Mouse (Mus musculus) Patski (cell line): ENCODE data around the gene Tgm5. TPM values are rescaled to one million over a fixed set of nuclear protein-coding genes. Genes with fewer than 3 reads are reported as not detected.
"Not testable (repeated sequence)": the region's sequence is repeated elsewhere in the genome, so short reads cannot be mapped to it uniquely, and the experiment has no call there.

Experiments used
- ATAC-seq: fragments of 100-300 bp; one replicate; pipeline ENCODE4 v1.8.0; 2021
- CTCF ChIA-PET: fragments of 350-600 bp; sonication (Branson Sonifier 250); formaldehyde crosslinking; loops from one replicate; lab custom pipeline; 2022; ENCODE audit warnings: inconsistent platforms; lab: Charles Lee
- POLR2A ChIA-PET: fragments of 350-600 bp; sonication (Branson Sonifier 250); formaldehyde crosslinking; loops from one replicate; lab custom pipeline; 2022; ENCODE audit warnings: antibody characterized with exemption, inconsistent platforms; lab: Charles Lee
- DNase-seq: peaks from one replicate; pipeline ENCODE4 v3.0.0-alpha.2; 2011; ENCODE audit warnings: low read depth, low spot score
- H3K27me3 ChIP-seq: fragments of 371-371 bp; one replicate; pipeline ENCODE4 v1.5.1; 2021
- CTCF ChIP-seq: fragments of 100-300 bp; IDR thresholded peaks from one replicate; pipeline ENCODE4 v1.5.1; 2021
- in situ Hi-C: fragments of 300-500 bp; cut with MboI; formaldehyde crosslinking; loops from 3 replicates; pipeline ENCODE4 v1.11.1; 2018; ENCODE audit warnings: low pct_unique_long_range_greater_than_20kb, mixed read lengths
- polyA plus RNA-seq: library from polyadenylated mRNA; unstranded; gene quantifications from one replicate; pipeline ENCODE4 v1.2.3, GENCODE M21; 2021

The Tgm5 gene
- polyA plus RNA-seq, 1 experiment from 2014 or later = 0.30 TPM

DNA sequence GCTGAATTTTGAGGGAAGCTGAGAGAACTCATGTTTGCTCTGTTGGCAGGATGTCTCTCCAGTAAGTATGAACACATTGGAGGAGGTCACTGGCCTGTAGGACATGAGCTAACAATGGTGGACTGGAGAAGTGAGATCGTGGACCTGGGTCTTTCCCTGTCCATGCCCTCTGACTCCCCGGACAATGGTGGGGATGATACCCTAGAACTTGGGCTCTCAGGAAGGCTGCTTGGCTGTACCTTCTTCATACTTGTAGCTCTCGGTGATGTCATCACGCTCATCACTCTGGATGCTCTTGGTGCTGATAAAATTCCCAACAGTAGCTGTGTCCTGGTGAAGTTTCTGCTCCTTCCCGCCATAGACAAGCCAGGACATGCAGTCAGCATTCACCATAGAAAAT lies 33.5 kb downstream of the Tgm5 start:
- no peak for TF ChIP-seq CTCF
- DNase-seq = no peak
- H3K27me3 ChIP-seq = peaks cover 6% of the 10 kb centered on the region
- in situ Hi-C loops = loop anchor here (5.0 kb wide), 1 partner anchor 45 kb away; no protein-coding TSS in a partner anchor
- POLR2A ChIA-PET = no interaction called here
- ATAC-seq = no peak
- CTCF ChIA-PET = no interaction called here

GRCm38 (mm10) chr2:121045653-121046052 lies 40.0 kb downstream of the Tgm5 start:
- ATAC-seq (no peak), DNase-seq (no peak)
- peaks cover 6% of the 10 kb centered on the region for H3K27me3 ChIP-seq
- TF ChIP-seq CTCF = no peak
- ChIA-PET CTCF (no interaction called here), POLR2A (no interaction called here)
- in situ Hi-C loops = no loop called here

DNA sequence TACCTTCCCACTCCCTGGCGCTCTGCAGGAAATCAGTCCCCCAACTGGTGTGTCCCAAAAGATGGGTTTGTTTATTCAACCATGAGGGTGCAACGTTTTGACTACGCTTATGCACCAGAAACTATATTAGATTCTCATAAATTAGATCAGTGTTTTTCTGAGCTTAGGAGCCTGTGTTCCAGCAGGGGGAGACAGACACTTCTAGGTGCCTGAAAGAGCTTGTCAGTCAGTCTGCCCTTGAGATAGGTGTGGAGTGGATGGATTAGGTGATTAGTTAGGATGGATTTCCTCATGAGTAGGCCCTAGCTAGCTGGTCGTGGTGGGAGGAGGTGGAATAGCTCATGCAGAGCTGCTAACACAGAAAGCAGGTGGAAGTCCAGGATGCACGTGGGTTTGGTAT lies 44.5 kb downstream of the Tgm5 start:
- DNase-seq = no peak
- in situ Hi-C loops = no loop called here
- ChIA-PET CTCF (interaction anchor here (0.9 to 1.9 kb wide), 5 partner anchors 16 to 62 kb away, joined by 3 to 10 read pairs (median 5); partner anchors contain the start of gene Tgm5), POLR2A (no interaction called here)
- TF ChIP-seq CTCF = peak; percentile 53
- ATAC-seq = no peak
- H3K27me3 ChIP-seq = peaks cover 7% of the 10 kb centered on the region

DNA sequence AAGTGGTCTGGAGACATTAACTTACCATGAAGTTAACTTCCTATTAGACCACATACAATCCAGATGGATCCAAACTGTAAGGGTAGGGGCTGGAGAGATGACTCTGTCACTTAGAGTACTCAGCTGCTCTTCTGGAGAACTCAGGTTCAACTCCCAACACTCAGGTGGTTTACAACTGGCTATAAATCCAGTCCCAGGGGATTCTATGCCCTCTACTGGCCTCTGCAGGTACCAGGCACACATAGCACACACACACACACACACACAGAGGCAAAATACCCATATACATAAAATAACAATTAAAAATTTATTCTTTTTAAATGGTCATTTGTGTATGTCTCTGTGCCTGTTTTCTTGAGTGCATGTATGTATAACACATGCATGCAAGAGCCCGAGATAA lies 46.3 kb downstream of the Tgm5 start:
- ATAC-seq (no peak), DNase-seq (no peak)
- POLR2A ChIA-PET = no interaction called here
- peak; percentile 5 for TF ChIP-seq CTCF
- peaks cover 7% of the 10 kb centered on the region for H3K27me3 ChIP-seq
- CTCF ChIA-PET = interaction anchor here (1.6 kb wide), 1 partner anchor 62 kb away, joined by 4 read pairs; no protein-coding TSS in a partner anchor
- in situ Hi-C loops = no loop called here

DNA sequence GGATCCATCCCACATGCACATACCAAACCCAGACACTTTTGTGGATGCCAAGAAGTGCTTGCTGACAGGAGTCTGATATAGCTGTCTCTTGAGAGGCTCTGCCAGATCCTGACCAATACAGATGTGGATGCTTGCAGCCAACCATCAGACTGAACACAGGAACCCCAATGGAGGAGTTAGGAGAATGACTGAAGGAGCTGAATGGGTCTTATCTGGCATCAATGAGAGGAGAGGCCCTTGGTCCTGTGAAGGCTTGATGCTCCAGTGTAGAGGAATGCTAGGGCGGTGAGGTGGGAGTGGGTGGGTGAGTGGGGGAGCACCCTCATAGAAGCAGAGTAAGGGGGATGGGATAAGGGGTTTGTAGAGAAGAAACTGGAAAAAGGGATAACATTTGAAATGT lies 46.8 kb downstream of the Tgm5 start:
- H3K27me3 ChIP-seq, POLR2A ChIA-PET, ATAC-seq, in situ Hi-C loops, DNase-seq: not testable (repeated sequence)
- CTCF ChIA-PET = interaction anchor here (1.6 kb wide), 1 partner anchor 62 kb away, joined by 4 read pairs; no protein-coding TSS in a partner anchor

GRCm38 (mm10) chr2:121036733-121037341 lies 48.8 kb downstream of the Tgm5 start, which contains the start of gene Epb42:
TSS of gene Epb42 (minus strand) at chr2:121037072.
- TF ChIP-seq CTCF = no peak
- H3K27me3 ChIP-seq = peaks cover 13% of the 10 kb centered on the region
- ATAC-seq = no peak
- in situ Hi-C loops = no loop called here
- POLR2A ChIA-PET = no interaction called here
- DNase-seq = no peak
- CTCF ChIA-PET = no interaction called here

GRCm38 (mm10) chr2:121022918-121023317 lies 62.7 kb downstream of the Tgm5 start:
- in situ Hi-C loops = no loop called here
- DNase-seq (no peak), ATAC-seq (no peak)
- TF ChIP-seq CTCF = no peak
- ChIA-PET CTCF (no interaction called here), POLR2A (no interaction called here)
- H3K27me3 ChIP-seq = peaks cover 18% of the 10 kb centered on the region

DNA sequence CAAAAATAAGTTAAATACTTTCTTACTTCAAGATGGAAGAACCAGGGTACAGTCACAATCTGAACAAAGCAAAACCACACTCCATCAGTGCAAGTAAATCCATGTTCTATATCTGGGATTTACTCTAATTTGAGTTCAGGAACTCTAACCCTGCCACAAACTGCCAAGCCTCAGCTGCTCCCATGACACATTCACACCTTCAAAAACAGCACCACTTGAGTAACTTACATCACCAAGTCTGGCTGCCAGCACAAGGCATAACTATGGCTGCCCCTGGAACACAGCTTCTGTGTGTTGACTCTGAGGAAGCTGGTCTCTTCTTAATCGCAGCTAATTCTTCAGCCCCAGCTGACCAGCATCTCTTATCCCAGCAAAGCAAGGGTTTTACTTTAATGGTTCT lies 68.5 kb downstream of the Tgm5 start:
- ChIA-PET POLR2A (no interaction called here), CTCF (no interaction called here)
- no peak for TF ChIP-seq CTCF
- ATAC-seq (no peak), DNase-seq (no peak)
- in situ Hi-C loops = no loop called here
- no peaks in the 10 kb centered on the region for H3K27me3 ChIP-seq

- no peak for ATAC-seq
- CTCF ChIA-PET = no interaction called here
- no peak for DNase-seq
- POLR2A ChIA-PET = no interaction called here
- H3K27me3 ChIP-seq = no peaks in the 10 kb centered on the region
- in situ Hi-C loops = no loop called here
- TF ChIP-seq CTCF = no peak
Measured at GRCm38 (mm10) chr2:121016226-121016625, 69.4 kb downstream of the Tgm5 start.

GRCm38 (mm10) chr2:121015507-121015906 lies 70.1 kb downstream of the Tgm5 start:
- ChIA-PET POLR2A (no interaction called here), CTCF (no interaction called here)
- in situ Hi-C loops = no loop called here
- no peak for TF ChIP-seq CTCF
- no peaks in the 10 kb centered on the region for H3K27me3 ChIP-seq
- no peak for DNase-seq
- ATAC-seq = no peak

DNA sequence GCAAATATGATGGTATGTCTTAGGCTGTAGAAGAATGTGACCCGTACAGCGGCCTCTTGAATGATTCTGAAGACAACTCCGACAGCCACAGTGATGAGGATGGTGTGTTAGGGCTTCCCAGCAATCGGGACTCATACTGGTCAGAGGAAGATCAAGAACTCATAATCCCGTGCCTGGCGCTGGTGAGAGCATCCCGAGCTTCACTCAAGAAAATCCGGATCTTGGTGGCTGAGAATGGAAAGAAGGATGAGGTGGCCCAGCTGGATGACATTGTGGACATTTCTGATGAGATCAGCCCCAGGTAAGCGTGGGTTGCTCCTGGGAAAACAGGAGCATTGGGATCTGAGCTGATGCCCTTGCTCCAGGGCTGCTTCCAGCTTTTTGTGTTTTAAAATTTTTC lies 73.0 kb downstream of the Tgm5 start:
- H3K27me3 ChIP-seq = no peaks in the 10 kb centered on the region
- ChIA-PET CTCF (no interaction called here), POLR2A (no interaction called here)
- ATAC-seq = no peak
- no peak for TF ChIP-seq CTCF
- DNase-seq = no peak
- in situ Hi-C loops = no loop called here
